Mouse (Mus musculus) liver, postnatal 0 days (tissue): ENCODE measurements at regions not wholly inside any gene's neighbourhood (a gene's known extent, or its start where the extent isn't known, plus 50 kb on each side); places are given as distances from the start of the nearest gene placed in this dataset.

Source experiments
- ATAC-seq: fragments of 200-750 bp; cut with Nextera tagmentation; 2 replicates; pipeline ENCODE4 v1.8.0; 2017; ENCODE audit warnings: mild to moderate bottlenecking, moderate library complexity
- DNase-seq: peaks from one replicate; pipeline ENCODE4 v3.0.0-alpha.2; 2016
- H3K27ac ChIP-seq: fragments of 300-500 bp; sonication (generic); 2 replicates; pipeline ENCODE4 v1.5.1; 2014; ENCODE audit warnings: antibody characterized with exemption, moderate library complexity, mild to moderate bottlenecking, low read depth
- H3K27me3 ChIP-seq: fragments of 300-500 bp; sonication (generic); 2 replicates; pipeline ENCODE4 v1.6.1; 2014; ENCODE audit warnings: low read length, control low read depth, mixed read lengths; ENCODE audit not compliant: insufficient read depth
- H3K36me3 ChIP-seq: fragments of 300-500 bp; sonication (generic); replicated peaks from 2 replicates; pipeline ENCODE4 v1.6.1; 2014; ENCODE audit warnings: mild to moderate bottlenecking, control low read depth, low read length, moderate library complexity, mixed read lengths; ENCODE audit not compliant: insufficient read depth
- H3K4me1 ChIP-seq: fragments of 300-500 bp; sonication (generic); 2 replicates; pipeline ENCODE4 v1.6.1; 2014; ENCODE audit warnings: antibody characterized with exemption, mild to moderate bottlenecking, control low read depth; ENCODE audit not compliant: insufficient read depth
- H3K4me2 ChIP-seq: fragments of 300-500 bp; sonication (generic); 2 replicates; pipeline ENCODE4 v1.6.1; 2014; ENCODE audit warnings: low read depth, mild to moderate bottlenecking, low read length, moderate library complexity, mixed read lengths
- H3K4me3 ChIP-seq: fragments of 300-500 bp; sonication (generic); 2 replicates; pipeline ENCODE4 v1.5.1; 2014; ENCODE audit warnings: low read depth, low read length
- H3K9ac ChIP-seq: fragments of 300-500 bp; sonication (generic); replicated peaks from 2 replicates; pipeline ENCODE4 v1.6.1; 2014; ENCODE audit warnings: mild to moderate bottlenecking, moderate library complexity
- H3K9me3 ChIP-seq: fragments of 300-500 bp; sonication (generic); 2 replicates; pipeline ENCODE4 v1.6.1; 2016; ENCODE audit warnings: mild to moderate bottlenecking, control low read depth, low read length, mixed read lengths
- CTCF ChIP-seq: sonication (generic); IDR thresholded peaks from 2 replicates; pipeline ENCODE4 v1.5.1; 2016; ENCODE audit warnings: antibody characterized with exemption, low read depth
- EP300 ChIP-seq: IDR thresholded peaks from 2 replicates; pipeline ENCODE4 v1.6.1; 2016; ENCODE audit warnings: antibody characterized with exemption, low read depth, mild to moderate bottlenecking
- WGBS: fragments of 180-500 bp; shearing (Covaris S2); extraction: QIAGEN DNeasy Blood & Tissue Kit; methylation state at CpG from one replicate; pipeline ENCODE4 v1.1.7; 2014; ENCODE audit not compliant: insufficient replicate concordance; 5-methylcytosine and 5-hydroxymethylcytosine counted together

- no peak overlapping the region for H3K4me3 ChIP-seq
- no peak overlapping the region for H3K27ac ChIP-seq
- H3K4me2 ChIP-seq: no peak overlapping the region
- ATAC-seq (no peak), DNase-seq (no peak)
- H3K9me3 ChIP-seq: no peaks in the 10 kb centered on the region
- TF ChIP-seq EP300 (no peak), CTCF (no peak)
- H3K36me3 ChIP-seq: no peaks in the 10 kb centered on the region
- H3K4me1 ChIP-seq: no peaks in the 10 kb centered on the region
- 85% methylated on average over 18 of the region's 27 CpGs for WGBS
- no peaks in the 10 kb centered on the region for H3K27me3 ChIP-seq
- no peak overlapping the region for H3K9ac ChIP-seq
These were observed 115.1 kb upstream of the Taf1b start for GRCm38 (mm10) chr12:24383016-24383415.

- Histone ChIP-seq H3K4me2 (no peak overlapping the region), H3K4me1 (no peaks in the 10 kb centered on the region), H3K9me3 (no peaks in the 10 kb centered on the region), H3K36me3 (no peaks in the 10 kb centered on the region), H3K4me3 (no peak overlapping the region), H3K27me3 (no peaks in the 10 kb centered on the region), H3K27ac (no peak overlapping the region), H3K9ac (no peak overlapping the region)
- WGBS: 62% methylated on average over 17 of the region's 17 CpGs
- TF ChIP-seq EP300: no peak
- TF ChIP-seq CTCF: no peak
- no peak for ATAC-seq
- peak; percentile 13 for DNase-seq
These were observed 73.2 kb upstream of the Taf1b start for GRCm38 (mm10) chr12:24424958-24425357.
